Mouse (Mus musculus) myocyte (in vitro differentiated cells): ENCODE data around the gene Ereg.

Experiments used
- E2F4 ChIP-seq: IDR thresholded peaks from one replicate; pipeline ENCODE4 v1.6.1; 2011; ENCODE audit warnings: mild to moderate bottlenecking, control low read depth, moderate library complexity; ENCODE audit not compliant: insufficient read depth
- POLR2A ChIP-seq: IDR thresholded peaks from one replicate; pipeline ENCODE4 v1.6.1; 2011; ENCODE audit warnings: low read depth, mild to moderate bottlenecking, control low read depth, moderate library complexity; ENCODE audit not compliant: insufficient read length
- TCF12 ChIP-seq: IDR thresholded peaks from one replicate; pipeline ENCODE4 v1.6.1; 2011; ENCODE audit warnings: mild to moderate bottlenecking, control low read depth; ENCODE audit not compliant: poor library complexity, insufficient read depth, severe bottlenecking
- USF1 ChIP-seq: IDR thresholded peaks from one replicate; pipeline ENCODE4 v1.6.1; 2011; ENCODE audit warnings: low read depth, mild to moderate bottlenecking, control low read depth, moderate library complexity

DNA sequence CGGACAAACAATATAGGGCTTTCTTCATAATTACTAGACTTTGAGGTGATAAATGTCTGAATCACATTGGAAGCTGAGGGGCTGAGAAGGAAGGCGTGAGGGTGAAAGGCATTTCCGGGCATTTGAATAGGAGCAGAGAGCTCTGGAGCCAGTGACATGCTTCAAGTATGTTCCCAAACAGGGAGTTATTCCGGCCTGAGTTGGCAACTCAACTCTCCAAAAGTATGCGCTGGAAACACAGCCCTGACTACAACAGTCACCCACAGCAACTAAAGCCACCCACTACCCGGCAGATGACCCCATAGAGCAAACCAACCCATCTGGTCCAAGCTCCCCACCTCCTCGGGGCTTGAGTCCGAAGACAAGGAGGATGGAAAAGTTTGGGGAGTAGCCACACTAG is 396 bp upstream of the Ereg start:
- TF ChIP-seq POLR2A (no peak), E2F4 (no peak), TCF12 (no peak), USF1 (no peak)
